Mouse (Mus musculus): ENCODE results near the gene Sptlc2. TPM values are rescaled to one million over a fixed set of nuclear protein-coding genes. Genes with fewer than 3 reads are reported as not detected.

Sptlc2 gene
- polyA plus RNA-seq, 1 experiment from 2014 or later = 64.6 TPM

GRCm38 (mm10) chr12:87365676-87366075 lies 22.5 kb downstream of the Sptlc2 start:
- no peak overlapping the region for H3K27ac ChIP-seq (replicated peaks)
- peaks cover 18% of the 10 kb centered on the region for H3K36me3 ChIP-seq
- no peaks in the 10 kb centered on the region for H3K9me3 ChIP-seq (replicated peaks)
- no peaks in the 10 kb centered on the region for H3K4me1 ChIP-seq
- H3K4me3 ChIP-seq (replicated peaks) = no peak overlapping the region
- H3K4me2 ChIP-seq = no peak overlapping the region
- no peak for ATAC-seq (ENCODE audit: low FRiP score)
- 80% methylated on average over 9 of the region's 9 CpGs for WGBS
- H3K9ac ChIP-seq (replicated peaks) = no peak overlapping the region
- no peaks in the 10 kb centered on the region for H3K27me3 ChIP-seq (replicated peaks)

DNA sequence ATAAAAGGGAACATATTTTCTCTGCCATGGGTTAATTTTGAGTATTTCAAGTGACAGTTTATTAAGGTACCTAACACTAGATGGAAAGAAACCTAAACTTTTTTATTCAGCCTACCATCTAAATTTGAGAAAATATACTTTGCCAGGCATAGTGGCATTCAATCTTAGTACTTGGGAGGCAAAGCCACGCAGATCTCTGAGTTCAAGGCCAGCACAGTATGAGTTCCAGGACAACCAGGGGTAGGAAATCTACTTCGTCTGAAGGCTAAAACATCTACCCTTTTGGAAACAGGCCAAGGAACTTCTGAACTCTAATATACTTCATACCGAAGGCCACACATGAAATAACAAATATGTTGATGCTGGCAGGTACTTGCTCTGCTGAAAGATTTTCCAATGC lies 26.0 kb downstream of the Sptlc2 start:
- Histone ChIP-seq H3K4me3 (replicated peaks) (no peak overlapping the region), H3K36me3 (peaks cover 5% of the 10 kb centered on the region), H3K9me3 (replicated peaks) (no peaks in the 10 kb centered on the region), H3K4me2 (no peak overlapping the region), H3K4me1 (no peaks in the 10 kb centered on the region), H3K9ac (replicated peaks) (no peak overlapping the region), H3K27me3 (replicated peaks) (no peaks in the 10 kb centered on the region), H3K27ac (replicated peaks) (no peak overlapping the region)
- WGBS = 89% methylated on average over 3 of the region's 3 CpGs
- no peak for ATAC-seq (ENCODE audit: low FRiP score)

- H3K4me1 ChIP-seq = no peaks in the 10 kb centered on the region
- H3K4me2 ChIP-seq = no peak overlapping the region
- peaks cover 13% of the 10 kb centered on the region for H3K36me3 ChIP-seq
- 80% methylated on average over 2 of the region's 2 CpGs for WGBS
- H3K9ac ChIP-seq (replicated peaks) = no peak overlapping the region
- H3K4me3 ChIP-seq (replicated peaks) = no peak overlapping the region
- no peak overlapping the region for H3K27ac ChIP-seq (replicated peaks)
- H3K9me3 ChIP-seq (replicated peaks) = no peaks in the 10 kb centered on the region
- ATAC-seq (ENCODE audit: low FRiP score) = no peak
- no peaks in the 10 kb centered on the region for H3K27me3 ChIP-seq (replicated peaks)
These were observed 40.1 kb downstream of the Sptlc2 start for GRCm38 (mm10) chr12:87348029-87348428.

GRCm38 (mm10) chr12:87347511-87347910 lies 40.6 kb downstream of the Sptlc2 start:
- Histone ChIP-seq H3K9ac (replicated peaks) (no peak overlapping the region), H3K9me3 (replicated peaks) (no peaks in the 10 kb centered on the region), H3K27me3 (replicated peaks) (no peaks in the 10 kb centered on the region), H3K36me3 (peaks cover 14% of the 10 kb centered on the region), H3K4me3 (replicated peaks) (no peak overlapping the region), H3K4me2 (no peak overlapping the region), H3K4me1 (no peaks in the 10 kb centered on the region), H3K27ac (replicated peaks) (no peak overlapping the region)
- ATAC-seq (ENCODE audit: low FRiP score) = no peak
- WGBS = 93% methylated on average over 2 of the region's 2 CpGs

DNA sequence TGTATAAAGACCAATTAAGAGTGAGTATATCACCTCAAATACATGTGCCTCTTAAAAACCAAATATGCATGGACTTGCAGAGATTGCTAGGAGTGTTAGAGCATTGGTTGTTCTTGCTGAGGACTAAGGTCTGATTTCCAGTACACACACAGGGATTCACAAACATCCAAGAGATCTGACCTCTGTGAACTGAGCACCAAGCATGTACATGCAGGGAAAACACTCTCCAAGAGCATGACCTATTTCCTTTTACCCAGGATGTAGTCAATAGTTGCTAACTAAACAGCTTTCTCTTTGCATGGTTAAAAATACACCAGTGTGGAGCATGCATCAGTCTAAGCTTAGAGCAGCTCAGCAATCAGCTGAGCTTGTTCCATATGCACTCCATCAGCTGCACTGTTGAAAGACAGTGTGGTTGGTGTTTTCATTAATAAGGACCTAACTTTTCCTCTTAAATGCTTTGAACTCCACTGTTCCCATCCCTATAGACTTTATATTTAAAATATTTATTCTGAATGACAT lies 45.0 kb downstream of the Sptlc2 start:
- Histone ChIP-seq H3K4me3 (replicated peaks) (no peak overlapping the region), H3K4me2 (no peak overlapping the region), H3K27ac (replicated peaks) (no peak overlapping the region), H3K9ac (replicated peaks) (no peak overlapping the region), H3K9me3 (replicated peaks) (no peaks in the 10 kb centered on the region), H3K36me3 (peaks cover 29% of the 10 kb centered on the region), H3K27me3 (replicated peaks) (no peaks in the 10 kb centered on the region), H3K4me1 (no peaks in the 10 kb centered on the region)
- ATAC-seq (ENCODE audit: low FRiP score) = no peak

GRCm38 (mm10) chr12:87338082-87338481 lies 50.1 kb downstream of the Sptlc2 start:
- Histone ChIP-seq H3K9me3 (replicated peaks) (no peaks in the 10 kb centered on the region), H3K4me2 (no peak overlapping the region), H3K4me1 (no peaks in the 10 kb centered on the region), H3K36me3 (peaks cover 19% of the 10 kb centered on the region), H3K27ac (replicated peaks) (no peak overlapping the region), H3K4me3 (replicated peaks) (no peak overlapping the region), H3K9ac (replicated peaks) (no peak overlapping the region), H3K27me3 (replicated peaks) (no peaks in the 10 kb centered on the region)
- 92% methylated on average over 4 of the region's 4 CpGs for WGBS
- ATAC-seq (ENCODE audit: low FRiP score) = no peak

DNA sequence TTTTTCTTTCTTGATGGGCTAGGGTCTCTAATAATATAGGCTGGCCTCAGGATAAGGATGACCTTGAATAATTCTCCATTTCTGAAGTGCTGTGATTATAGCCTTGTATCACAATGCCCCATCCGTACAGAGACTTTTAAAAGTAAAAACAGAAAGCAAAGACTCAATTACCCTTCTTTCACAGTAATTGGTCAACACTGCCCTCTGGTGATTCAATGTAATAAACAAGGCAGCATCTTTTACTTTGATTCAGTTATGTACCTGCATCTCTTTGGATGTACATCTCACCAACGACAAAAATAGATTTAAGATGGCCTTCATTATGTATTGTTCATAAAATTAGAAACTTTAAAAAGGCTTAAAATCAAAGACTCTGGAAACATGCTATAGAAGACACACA lies 53.3 kb downstream of the Sptlc2 start:
- H3K36me3 ChIP-seq = peaks cover 4% of the 10 kb centered on the region; the same call in 1 of the 2 replicates
- ATAC-seq (ENCODE audit: low FRiP score) = no peak
- no peak overlapping the region for H3K4me3 ChIP-seq (replicated peaks)
- H3K27me3 ChIP-seq (replicated peaks) = no peaks in the 10 kb centered on the region
- H3K4me2 ChIP-seq = no peak overlapping the region
- no peaks in the 10 kb centered on the region for H3K9me3 ChIP-seq (replicated peaks)
- 30% methylated on average over 2 of the region's 2 CpGs for WGBS
- H3K9ac ChIP-seq (replicated peaks) = no peak overlapping the region
- H3K4me1 ChIP-seq = peaks cover 14% of the 10 kb centered on the region
- no peak overlapping the region for H3K27ac ChIP-seq (replicated peaks)

DNA sequence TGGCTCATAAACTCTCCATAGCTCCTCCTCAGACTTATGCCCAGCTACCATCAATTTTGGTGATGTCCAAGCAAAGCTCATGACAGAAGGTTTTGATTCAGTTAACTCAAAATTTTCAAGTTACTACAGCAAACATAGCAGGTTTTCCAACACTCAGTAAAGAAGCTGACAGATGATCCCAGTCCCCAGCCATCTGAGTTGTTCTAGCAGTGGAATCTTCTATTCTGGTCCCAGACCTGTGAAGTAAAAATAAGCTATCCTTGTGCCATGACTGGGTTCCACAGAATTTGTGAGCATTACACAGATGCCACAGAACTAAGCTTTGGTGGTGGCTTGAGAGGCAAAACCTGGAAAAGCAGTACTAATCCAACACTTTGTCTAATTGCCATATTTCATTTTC lies 54.4 kb downstream of the Sptlc2 start:
- H3K4me3 ChIP-seq (replicated peaks) = no peak overlapping the region
- no peak overlapping the region for H3K27ac ChIP-seq (replicated peaks)
- H3K36me3 ChIP-seq = peaks cover 3% of the 10 kb centered on the region; the same call in 1 of the 2 replicates
- H3K9ac ChIP-seq (replicated peaks) = no peak overlapping the region
- ATAC-seq (ENCODE audit: low FRiP score) = no peak
- no peaks in the 10 kb centered on the region for H3K9me3 ChIP-seq (replicated peaks)
- H3K27me3 ChIP-seq (replicated peaks) = no peaks in the 10 kb centered on the region
- peaks cover 14% of the 10 kb centered on the region for H3K4me1 ChIP-seq
- no peak overlapping the region for H3K4me2 ChIP-seq

- ATAC-seq (ENCODE audit: low FRiP score) = no peak
- Histone ChIP-seq H3K9ac (replicated peaks) (no peak overlapping the region), H3K9me3 (replicated peaks) (no peaks in the 10 kb centered on the region), H3K27ac (replicated peaks) (no peak overlapping the region), H3K4me1 (peaks cover 16% of the 10 kb centered on the region), H3K36me3 (peaks cover 3% of the 10 kb centered on the region; the same call in 1 of the 2 replicates), H3K4me2 (no peak overlapping the region), H3K27me3 (replicated peaks) (no peaks in the 10 kb centered on the region), H3K4me3 (replicated peaks) (no peak overlapping the region)
- 84% methylated on average over 4 of the region's 4 CpGs for WGBS
These were observed 55.6 kb downstream of the Sptlc2 start for GRCm38 (mm10) chr12:87332511-87332910.

DNA sequence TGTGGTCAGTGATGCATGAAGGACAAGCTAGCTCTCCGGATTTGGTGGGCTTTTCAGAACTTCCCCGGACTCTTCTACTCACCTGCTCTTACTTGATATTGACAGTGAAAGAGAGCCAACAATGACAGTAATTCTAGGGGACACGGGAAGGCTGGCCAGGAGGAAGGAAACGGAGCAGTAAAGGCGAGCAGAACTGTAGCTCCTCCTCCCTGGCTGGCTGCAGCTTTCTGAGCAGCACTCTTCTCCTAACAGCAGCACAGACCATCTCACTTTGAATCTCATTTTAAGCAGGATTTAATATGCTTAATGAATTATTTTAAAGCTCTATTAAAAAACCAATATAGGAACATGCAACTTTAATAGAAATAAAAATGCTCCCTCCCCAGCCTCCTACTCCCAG lies 56.2 kb downstream of the Sptlc2 start:
- no peak overlapping the region for H3K4me2 ChIP-seq

DNA sequence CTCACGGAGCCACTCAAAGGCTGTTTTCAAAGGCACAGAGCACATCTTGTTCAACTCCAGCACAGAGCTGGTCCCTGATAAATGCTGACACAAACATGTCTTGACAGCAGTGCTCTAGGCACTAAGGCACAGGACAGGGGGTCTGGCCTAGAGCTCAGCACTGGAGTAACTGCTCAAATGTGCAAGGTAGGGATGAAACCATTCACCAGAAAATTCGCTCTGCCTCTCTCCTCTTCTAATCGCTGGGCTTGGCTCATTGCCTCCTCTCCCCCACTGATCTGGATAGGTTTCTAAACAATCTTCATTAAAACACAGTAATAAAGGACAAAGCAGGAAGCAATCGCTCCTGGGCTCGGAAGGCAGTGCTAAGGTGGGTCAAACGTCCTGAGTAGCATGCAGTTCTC lies 57.1 kb downstream of the Sptlc2 start:
- H3K9me3 ChIP-seq (replicated peaks) = no peaks in the 10 kb centered on the region
- no peak overlapping the region for H3K4me2 ChIP-seq
- H3K4me1 ChIP-seq = peaks cover 19% of the 10 kb centered on the region
- no peak overlapping the region for H3K4me3 ChIP-seq (replicated peaks)
- no peak overlapping the region; the same call in 1 of the 2 replicates for H3K27ac ChIP-seq (replicated peaks)
- peak; percentile 65 for ATAC-seq (ENCODE audit: low FRiP score)
- WGBS = 24% methylated on average over 6 of the region's 6 CpGs
- peaks cover 3% of the 10 kb centered on the region; the same call in 1 of the 2 replicates for H3K36me3 ChIP-seq
- no peak overlapping the region for H3K9ac ChIP-seq (replicated peaks)
- H3K27me3 ChIP-seq (replicated peaks) = no peaks in the 10 kb centered on the region

More for the DNA sequence above, 56.2 kb downstream of the Sptlc2 start:
- no peak overlapping the region for H3K4me3 ChIP-seq (replicated peaks)
- no peaks in the 10 kb centered on the region for H3K9me3 ChIP-seq (replicated peaks)
- no peak overlapping the region for H3K27ac ChIP-seq (replicated peaks)
- no peaks in the 10 kb centered on the region for H3K27me3 ChIP-seq (replicated peaks)
- peaks cover 3% of the 10 kb centered on the region; the same call in 1 of the 2 replicates for H3K36me3 ChIP-seq
- H3K9ac ChIP-seq (replicated peaks) = no peak overlapping the region
- 34% methylated on average over 5 of the region's 5 CpGs for WGBS
- peak; percentile 51 for ATAC-seq (ENCODE audit: low FRiP score)
- H3K4me1 ChIP-seq = peaks cover 19% of the 10 kb centered on the region

- Histone ChIP-seq H3K4me2 (no peak overlapping the region), H3K4me1 (peaks cover 19% of the 10 kb centered on the region), H3K9me3 (replicated peaks) (no peaks in the 10 kb centered on the region), H3K36me3 (peaks cover 3% of the 10 kb centered on the region; the same call in 1 of the 2 replicates), H3K4me3 (replicated peaks) (no peak overlapping the region), H3K27ac (replicated peaks) (no peak overlapping the region), H3K27me3 (replicated peaks) (no peaks in the 10 kb centered on the region), H3K9ac (replicated peaks) (no peak overlapping the region)
- WGBS = 52% methylated on average over 2 of the region's 2 CpGs
- ATAC-seq (ENCODE audit: low FRiP score) = no peak
These were observed 57.9 kb downstream of the Sptlc2 start for GRCm38 (mm10) chr12:87330213-87330612.

Measured in neural tube, embryonic 15.5 days (tissue).